Mouse (Mus musculus): ENCODE measurements around the gene Taldo1. TPM values are rescaled to one million over a fixed set of nuclear protein-coding genes. Genes with fewer than 3 reads are reported as not detected.

Gene Taldo1
- polyA plus RNA-seq, 1 experiment: 204 TPM

DNA sequence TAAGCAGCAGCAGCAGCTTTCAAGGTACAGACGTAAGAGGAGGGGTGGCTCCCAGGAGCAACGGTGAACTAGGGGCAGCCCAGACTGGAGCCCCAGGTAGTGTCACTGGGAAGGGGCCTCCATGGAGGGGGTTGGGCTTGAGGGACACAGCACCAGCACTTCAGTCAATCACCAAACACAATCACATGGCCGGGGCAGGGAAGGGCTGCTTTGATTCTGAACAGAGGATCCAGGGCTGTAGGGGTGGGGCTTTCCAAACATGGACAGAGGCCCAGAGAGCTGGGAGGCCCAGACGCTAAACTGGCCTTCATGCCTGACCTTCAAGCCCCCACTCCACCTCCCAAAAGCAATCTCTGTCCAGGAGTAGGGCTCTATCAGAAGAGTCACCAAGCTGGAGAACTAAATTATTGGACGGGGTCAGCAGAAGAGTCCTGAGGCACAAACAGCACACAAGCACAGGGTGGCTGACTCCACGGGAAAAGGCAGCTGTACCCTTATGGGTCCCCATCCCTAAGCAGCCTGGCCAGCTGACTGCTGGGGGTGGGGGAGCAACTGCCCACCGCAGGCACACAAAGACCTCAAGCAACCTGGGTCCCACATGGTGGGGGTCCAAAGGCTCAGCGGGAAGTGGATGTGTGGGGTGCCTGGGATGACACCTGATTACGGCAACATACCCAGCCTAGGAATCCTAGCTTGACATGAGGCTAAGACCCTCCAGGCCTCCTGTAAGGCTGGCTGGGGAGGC, 38.0 kb downstream of the Taldo1 start:
- H3K4me3 ChIP-seq (replicated peaks; ENCODE audit: extremely low read depth, low read depth, low read length): no peak overlapping the region
- 63% methylated on average over 9 of the region's 9 CpGs for WGBS
- TF ChIP-seq POLR2A (IDR thresholded peaks at IDR 0.05; ENCODE audit: borderline replicate concordance, extremely low read depth, low read depth, low read length): no peak
- no peak for TF ChIP-seq CTCF (IDR thresholded peaks at IDR 0.05; ENCODE audit: insufficient read depth, low read length)
- DNase-seq: no peak
- H3K4me1 ChIP-seq (ENCODE audit: control insufficient read depth, insufficient read depth, low read length): peaks cover 5% of the 10 kb centered on the region

DNA sequence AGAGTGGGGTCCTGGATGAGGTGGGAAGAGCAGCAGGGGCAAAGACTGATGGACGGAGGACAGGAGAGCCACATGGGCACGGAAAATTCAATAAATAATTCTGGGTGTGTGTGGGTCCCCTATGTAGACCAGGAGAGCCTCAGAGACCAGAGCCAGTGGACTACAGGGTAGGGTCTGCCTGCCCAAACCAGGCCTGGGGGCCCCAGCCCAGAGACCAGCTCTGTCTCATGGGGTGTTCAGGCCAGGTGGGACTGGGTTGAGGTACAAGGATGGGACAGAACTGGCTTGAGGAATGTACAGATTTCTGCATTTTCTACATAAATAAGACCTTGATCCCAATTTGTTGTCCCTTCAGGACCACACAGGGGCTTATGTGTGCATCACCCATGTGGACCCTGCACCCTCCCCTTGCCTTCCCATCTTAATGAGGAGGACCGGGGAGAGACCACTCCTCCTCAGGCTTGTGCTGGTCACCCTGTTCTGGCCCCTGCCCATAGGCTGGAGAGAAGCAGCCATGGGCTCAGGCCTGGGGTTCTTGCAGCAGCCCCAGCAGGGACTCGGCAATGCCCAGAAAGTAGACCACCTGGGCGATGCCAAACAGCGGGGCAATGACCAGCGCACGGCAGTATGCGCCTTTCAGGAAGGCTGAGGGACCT, 38.7 kb downstream of the Taldo1 start:
- Histone ChIP-seq H3K4me1 (ENCODE audit: control insufficient read depth, insufficient read depth, low read length) (peaks cover 9% of the 10 kb centered on the region), H3K4me3 (replicated peaks; ENCODE audit: extremely low read depth, low read depth, low read length) (no peak overlapping the region)
- TF ChIP-seq POLR2A (IDR thresholded peaks at IDR 0.05; ENCODE audit: borderline replicate concordance, extremely low read depth, low read depth, low read length): no peak
- TF ChIP-seq CTCF (IDR thresholded peaks at IDR 0.05; ENCODE audit: insufficient read depth, low read length): no peak
- 97% methylated on average over 9 of the region's 9 CpGs for WGBS
- no peak for DNase-seq

DNA sequence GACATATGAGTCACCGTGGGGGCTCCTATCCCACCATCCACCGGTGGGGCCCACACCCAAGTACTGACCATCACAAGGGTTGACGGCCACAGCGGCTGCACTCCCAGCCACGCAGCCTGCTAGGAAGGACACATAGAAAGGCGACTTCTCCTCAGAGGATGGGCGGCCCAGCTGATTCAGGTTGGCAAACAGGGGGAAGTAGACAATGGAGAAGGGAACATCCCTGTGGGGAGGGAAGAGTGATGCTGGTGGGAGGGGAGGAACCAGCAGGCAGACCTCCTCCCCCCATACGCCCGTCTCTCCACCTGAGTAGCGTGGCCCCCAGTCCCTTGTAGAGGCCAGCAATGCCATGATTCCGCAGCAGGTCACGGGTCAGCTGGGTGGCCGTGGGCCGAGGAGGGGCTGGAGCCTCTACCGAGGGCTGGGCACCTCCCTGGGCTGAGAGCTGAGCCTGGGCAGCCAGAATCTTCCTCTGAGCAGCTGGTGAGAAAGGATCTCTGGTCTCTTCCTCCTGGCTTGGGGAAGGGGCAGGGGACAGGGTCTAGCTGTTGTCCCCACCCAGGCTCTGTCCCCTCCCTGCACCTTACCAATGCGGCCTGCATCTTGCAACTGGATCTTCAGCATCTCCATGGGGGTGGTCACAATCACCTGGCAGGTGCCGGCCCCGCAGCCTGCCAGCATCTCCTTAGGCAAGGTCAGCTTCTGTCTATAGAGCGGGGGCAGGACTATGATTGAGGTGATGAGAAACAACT, 39.6 kb downstream of the Taldo1 start:
- no peak for DNase-seq
- Histone ChIP-seq H3K4me1 (ENCODE audit: control insufficient read depth, insufficient read depth, low read length) (peaks cover 11% of the 10 kb centered on the region), H3K4me3 (replicated peaks; ENCODE audit: extremely low read depth, low read depth, low read length) (no peak overlapping the region)
- 91% methylated on average over 19 of the region's 19 CpGs for WGBS
- no peak for TF ChIP-seq CTCF (IDR thresholded peaks at IDR 0.05; ENCODE audit: insufficient read depth, low read length)
- TF ChIP-seq POLR2A (IDR thresholded peaks at IDR 0.05; ENCODE audit: borderline replicate concordance, extremely low read depth, low read depth, low read length): no peak

DNA sequence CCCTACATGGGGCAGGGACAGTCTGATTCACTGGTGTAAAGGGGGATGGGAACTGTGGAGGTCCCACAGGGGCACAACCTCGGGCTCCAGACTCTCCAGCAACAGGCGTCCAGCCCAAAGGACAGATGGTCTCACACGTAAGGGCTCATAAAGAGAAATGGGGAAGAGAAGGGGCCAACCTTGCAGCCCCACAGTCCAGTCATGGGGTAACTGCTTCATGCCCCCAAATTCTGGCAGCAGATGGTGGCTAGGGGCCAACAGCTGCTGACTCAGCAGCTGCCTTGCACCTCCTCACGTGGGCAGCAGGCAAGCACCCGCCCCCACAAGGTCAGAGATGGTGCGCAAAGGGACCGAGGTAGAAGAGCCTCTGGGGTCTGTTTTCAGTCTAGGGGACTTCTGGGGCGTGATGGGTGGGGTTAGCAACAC, 40.2 kb downstream of the Taldo1 start:
- peaks cover 11% of the 10 kb centered on the region for H3K4me1 ChIP-seq (ENCODE audit: control insufficient read depth, insufficient read depth, low read length)
- H3K4me3 ChIP-seq (replicated peaks; ENCODE audit: extremely low read depth, low read depth, low read length): no peak overlapping the region
- DNase-seq: no peak
- TF ChIP-seq POLR2A (IDR thresholded peaks at IDR 0.05; ENCODE audit: borderline replicate concordance, extremely low read depth, low read depth, low read length): no peak
- no peak for TF ChIP-seq CTCF (IDR thresholded peaks at IDR 0.05; ENCODE audit: insufficient read depth, low read length)
- 79% methylated on average over 8 of the region's 8 CpGs for WGBS

- DNase-seq: no peak
- TF ChIP-seq CTCF (IDR thresholded peaks at IDR 0.05; ENCODE audit: insufficient read depth, low read length) (no peak), POLR2A (IDR thresholded peaks at IDR 0.05; ENCODE audit: borderline replicate concordance, extremely low read depth, low read depth, low read length) (no peak)
- no peak overlapping the region for H3K4me3 ChIP-seq (replicated peaks; ENCODE audit: extremely low read depth, low read depth, low read length)
- 85% methylated on average over 6 of the region's 6 CpGs for WGBS
- peaks cover 11% of the 10 kb centered on the region for H3K4me1 ChIP-seq (ENCODE audit: control insufficient read depth, insufficient read depth, low read length)
Observed at GRCm38 (mm10) chr7:141432741-141433516, 40.9 kb downstream of the Taldo1 start.

DNA sequence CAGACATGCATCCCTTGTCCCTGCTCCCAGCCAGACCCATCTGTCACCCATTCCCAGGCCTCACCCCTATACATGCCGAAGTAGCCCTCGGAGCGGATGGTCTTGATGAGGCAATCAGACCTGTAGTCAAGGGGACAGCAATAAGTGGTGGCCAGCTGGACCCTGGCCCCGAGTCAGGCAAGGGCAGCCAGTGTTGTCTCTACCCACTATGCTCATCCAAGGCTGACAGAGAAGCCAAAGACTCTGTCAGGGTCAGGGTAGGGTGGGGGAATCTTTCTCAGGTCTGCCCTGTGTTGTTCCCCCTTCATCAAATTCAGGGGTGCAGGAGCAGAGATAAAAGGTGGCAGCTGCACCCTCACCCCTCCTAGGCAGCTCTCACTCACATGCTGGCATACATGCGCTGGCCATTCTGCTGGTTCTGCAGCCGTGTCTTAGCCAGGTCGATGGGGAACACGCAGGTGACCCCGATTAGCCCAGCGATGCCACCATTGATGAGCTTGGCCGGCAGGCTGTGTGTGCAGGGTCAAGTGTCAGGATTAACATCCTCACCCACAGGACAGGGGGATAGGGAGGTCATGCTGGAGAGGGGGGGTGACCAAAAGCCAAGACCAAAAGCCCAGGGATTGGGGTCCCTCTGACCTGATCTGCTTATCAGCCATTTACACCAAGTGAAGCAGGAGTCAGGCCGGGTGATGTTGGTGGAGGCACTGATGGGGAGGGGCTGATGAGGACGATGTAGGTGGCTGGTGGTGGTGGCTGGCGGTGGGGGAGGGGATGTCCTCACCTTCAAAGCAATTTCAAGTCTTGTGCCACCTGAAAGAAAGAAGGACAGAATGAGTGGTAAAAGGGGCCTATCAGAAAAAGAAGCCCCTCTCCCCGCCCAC, 41.8 kb downstream of the Taldo1 start:
- peak overlapping the region; percentile 3 for H3K4me3 ChIP-seq (replicated peaks; ENCODE audit: extremely low read depth, low read depth, low read length)
- no peak for DNase-seq
- H3K4me1 ChIP-seq (ENCODE audit: control insufficient read depth, insufficient read depth, low read length): peaks cover 11% of the 10 kb centered on the region
- TF ChIP-seq CTCF (IDR thresholded peaks at IDR 0.05; ENCODE audit: insufficient read depth, low read length): no peak
- TF ChIP-seq POLR2A (IDR thresholded peaks at IDR 0.05; ENCODE audit: borderline replicate concordance, extremely low read depth, low read depth, low read length): no peak
- 77% methylated on average over 15 of the region's 15 CpGs for WGBS

DNA sequence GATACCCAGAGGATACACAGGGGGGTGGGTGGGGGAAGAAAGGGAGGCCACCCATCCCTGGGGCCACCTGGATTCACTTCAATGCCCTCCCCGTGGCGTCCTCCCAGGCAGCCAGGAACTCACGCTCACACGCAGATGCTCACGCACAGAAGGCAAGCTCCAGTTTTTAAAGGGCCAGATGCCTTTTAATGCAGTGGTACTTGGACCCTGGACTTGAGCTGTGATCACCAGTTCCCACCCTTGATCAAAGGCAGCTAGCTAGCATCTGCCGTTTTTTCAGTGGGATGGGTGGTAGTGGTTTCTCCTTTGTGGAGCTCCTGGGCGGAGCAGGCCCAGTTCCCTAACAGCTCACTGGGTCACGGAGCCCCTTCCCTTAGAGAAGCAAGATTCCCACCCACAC, 42.5 kb downstream of the Taldo1 start:
- 18% methylated on average over 8 of the region's 8 CpGs for WGBS
- peaks cover 11% of the 10 kb centered on the region for H3K4me1 ChIP-seq (ENCODE audit: control insufficient read depth, insufficient read depth, low read length)
- TF ChIP-seq CTCF (IDR thresholded peaks at IDR 0.05; ENCODE audit: insufficient read depth, low read length) (no peak), POLR2A (IDR thresholded peaks at IDR 0.05; ENCODE audit: borderline replicate concordance, extremely low read depth, low read depth, low read length) (no peak)
- DNase-seq: no peak
- H3K4me3 ChIP-seq (replicated peaks; ENCODE audit: extremely low read depth, low read depth, low read length): peak overlapping the region; percentile 66

DNA sequence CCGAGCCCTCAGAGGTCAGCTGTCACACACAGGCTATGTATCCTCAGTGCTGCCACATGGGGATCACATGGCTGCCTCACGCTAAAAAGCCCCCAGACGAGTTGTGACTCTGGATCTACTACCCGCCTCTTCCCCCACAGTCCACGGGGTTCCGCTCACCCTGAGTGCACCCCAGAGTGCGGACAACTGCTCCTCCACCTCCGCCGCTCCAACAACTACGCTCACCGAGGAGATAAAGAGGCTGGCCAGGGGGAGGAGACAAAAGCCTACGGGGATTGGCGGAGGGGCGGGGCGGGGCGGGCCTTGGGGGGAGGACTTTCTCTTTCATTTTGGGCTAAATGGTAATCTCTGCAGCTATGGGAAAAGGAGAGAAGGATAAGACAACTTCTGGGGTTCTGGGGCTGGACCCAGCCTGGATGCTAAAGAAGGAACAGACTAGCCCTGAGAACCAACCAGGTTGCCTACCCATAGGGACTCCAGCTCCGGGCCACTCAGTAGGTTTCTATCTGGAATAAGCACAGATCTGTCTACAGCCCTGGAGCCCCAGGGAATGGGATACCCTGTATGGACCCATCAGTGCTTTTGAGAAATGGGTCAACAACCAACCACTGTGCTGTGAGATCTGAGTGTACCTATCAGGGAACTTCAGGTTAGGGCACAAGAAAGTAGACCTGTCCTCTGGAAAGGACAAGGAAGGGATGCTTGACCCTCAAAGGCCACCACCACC, 43.3 kb downstream of the Taldo1 start:
- Histone ChIP-seq H3K4me1 (ENCODE audit: control insufficient read depth, insufficient read depth, low read length) (peaks cover 11% of the 10 kb centered on the region), H3K4me3 (replicated peaks; ENCODE audit: extremely low read depth, low read depth, low read length) (peak overlapping the region; percentile 66)
- TF ChIP-seq CTCF (IDR thresholded peaks at IDR 0.05; ENCODE audit: insufficient read depth, low read length) (no peak), POLR2A (IDR thresholded peaks at IDR 0.05; ENCODE audit: borderline replicate concordance, extremely low read depth, low read depth, low read length) (peak; percentile 68; the same call in 1 of the 2 replicates)
- WGBS: 3% methylated on average over 17 of the region's 17 CpGs
- peak; percentile 58 for DNase-seq

Data from lung, adult 2 months (tissue).